Mouse (Mus musculus) forebrain, embryonic 12.5 days (tissue): ENCODE measurements around the gene Cog4. TPM values are rescaled to one million over a fixed set of nuclear protein-coding genes. Genes with fewer than 3 reads are reported as not detected.
"Not testable (repeated sequence)": the region's sequence is repeated elsewhere in the genome, so short reads cannot be mapped to it uniquely, and the experiment has no call there.

ENCODE experiments used
- ATAC-seq: fragments of 200-750 bp; cut with Nextera tagmentation; 2 replicates; pipeline ENCODE4 v1.8.0; 2017; ENCODE audit warnings: moderate TSS enrichment; ENCODE audit not compliant: low FRiP score
- H3K27ac ChIP-seq: fragments of 300-500 bp; sonication (generic); 2 replicates; pipeline ENCODE4 v1.5.1; 2016; ENCODE audit warnings: mild to moderate bottlenecking
- H3K27me3 ChIP-seq: fragments of 300-500 bp; sonication (generic); 2 replicates; pipeline ENCODE4 v1.6.1; 2016; ENCODE audit warnings: mild to moderate bottlenecking
- H3K36me3 ChIP-seq: fragments of 300-500 bp; sonication (generic); replicated peaks from 2 replicates; pipeline ENCODE4 v1.6.1; 2016; ENCODE audit warnings: mild to moderate bottlenecking
- H3K4me1 ChIP-seq: fragments of 300-500 bp; sonication (generic); 2 replicates; pipeline ENCODE4 v1.6.1; 2016
- H3K4me2 ChIP-seq: fragments of 300-500 bp; sonication (generic); 2 replicates; pipeline ENCODE4 v1.6.1; 2016; ENCODE audit warnings: mild to moderate bottlenecking, moderate library complexity
- H3K4me3 ChIP-seq: fragments of 300-500 bp; sonication (generic); replicated peaks from 2 replicates; pipeline ENCODE4 v1.5.1; 2016; ENCODE audit warnings: mild to moderate bottlenecking
- H3K9ac ChIP-seq: fragments of 300-500 bp; sonication (generic); 2 replicates; pipeline ENCODE4 v1.6.1; 2016; ENCODE audit warnings: mild to moderate bottlenecking
- H3K9me3 ChIP-seq: fragments of 300-500 bp; sonication (generic); 2 replicates; pipeline ENCODE4 v1.6.1; 2016
- WGBS: fragments of 180-500 bp; shearing (Covaris S2); methylation state at CpG from one replicate; pipeline ENCODE4 v1.1.7; 2016; 5-methylcytosine and 5-hydroxymethylcytosine counted together
- polyA plus RNA-seq: library from polyadenylated mRNA; unstranded; fragments of >200 nt; fragmentation: Nextera tagmentation; extraction: Ambion mirVana; gene quantifications from 2 replicates; pipeline ENCODE4 v1.2.1, GENCODE M21; 2016

Gene Cog4
- polyA plus RNA-seq, 1 experiment from 2014 or later: 73.6 TPM

GRCm38 (mm10) chr8:110920773-110921277, 74.4 kb downstream of the Cog4 start:
- H3K36me3 ChIP-seq: 0 out of 2 replicates have a peak, but pooled peaks cover 4% of the 10 kb centered on the region
- ATAC-seq: no peak
- WGBS: 34% methylated on average over 3 of the region's 3 CpGs
- peak overlapping the region; percentile 85 for H3K4me2 ChIP-seq
- H3K4me3 ChIP-seq: peak overlapping the region; percentile 85
- H3K9ac ChIP-seq: peak overlapping the region; percentile 93
- H3K9me3 ChIP-seq: no peaks in the 10 kb centered on the region
- H3K27me3 ChIP-seq: no peaks in the 10 kb centered on the region
- H3K27ac ChIP-seq: peak overlapping the region; percentile 71; the same call in 1 of the 2 replicates
- H3K4me1 ChIP-seq: peaks cover 22% of the 10 kb centered on the region

- ATAC-seq: no peak
- peaks cover 24% of the 10 kb centered on the region for H3K4me1 ChIP-seq
- no peak overlapping the region for H3K27ac ChIP-seq
- H3K27me3 ChIP-seq: no peaks in the 10 kb centered on the region
- no peaks in the 10 kb centered on the region for H3K9me3 ChIP-seq
- peak overlapping the region; percentile 85 for H3K4me3 ChIP-seq
- peak overlapping the region; percentile 85 for H3K4me2 ChIP-seq
- WGBS: 42% methylated on average over 7 of the region's 7 CpGs
- H3K36me3 ChIP-seq: 0 out of 2 replicates have a peak, but pooled peaks cover 4% of the 10 kb centered on the region
- no peak overlapping the region; the same call in 1 of the 2 replicates for H3K9ac ChIP-seq
Measured at GRCm38 (mm10) chr8:110921492-110922230, 75.3 kb downstream of the Cog4 start.

- Histone ChIP-seq H3K36me3 (0 out of 2 replicates have a peak, but pooled peaks cover 4% of the 10 kb centered on the region), H3K4me1 (peaks cover 19% of the 10 kb centered on the region), H3K9ac (no peak overlapping the region), H3K9me3 (no peaks in the 10 kb centered on the region), H3K4me3 (no peak overlapping the region), H3K27me3 (no peaks in the 10 kb centered on the region), H3K4me2 (no peak overlapping the region), H3K27ac (no peak overlapping the region)
- WGBS: 89% methylated on average over 8 of the region's 8 CpGs
- no peak for ATAC-seq
Measured at GRCm38 (mm10) chr8:110925691-110926140, 79.3 kb downstream of the Cog4 start.

GRCm38 (mm10) chr8:110926690-110927089, 80.3 kb downstream of the Cog4 start:
- no peak for ATAC-seq
- Histone ChIP-seq H3K27me3 (no peaks in the 10 kb centered on the region), H3K4me2 (no peak overlapping the region), H3K4me1 (peaks cover 9% of the 10 kb centered on the region), H3K9me3 (no peaks in the 10 kb centered on the region), H3K27ac (no peak overlapping the region), H3K36me3 (0 out of 2 replicates have a peak, but pooled peaks cover 8% of the 10 kb centered on the region), H3K9ac (no peak overlapping the region), H3K4me3 (no peak overlapping the region)
- 59% methylated on average over 5 of the region's 5 CpGs for whole genome bisulfite sequencing

GRCm38 (mm10) chr8:110928435-110928834, 82.0 kb downstream of the Cog4 start:
- no peaks in the 10 kb centered on the region for H3K9me3 ChIP-seq
- H3K9ac ChIP-seq: no peak overlapping the region
- 0 out of 2 replicates have a peak, but pooled peaks cover 4% of the 10 kb centered on the region for H3K36me3 ChIP-seq
- no peak for ATAC-seq
- H3K4me2 ChIP-seq: no peak overlapping the region
- no peaks in the 10 kb centered on the region for H3K27me3 ChIP-seq
- no peak overlapping the region for H3K27ac ChIP-seq
- H3K4me1 ChIP-seq: peaks cover 5% of the 10 kb centered on the region; the same call in 1 of the 2 replicates
- WGBS: 89% methylated on average over 7 of the region's 7 CpGs
- H3K4me3 ChIP-seq: no peak overlapping the region

GRCm38 (mm10) chr8:110929066-110929465, 82.7 kb downstream of the Cog4 start:
- no peak for ATAC-seq
- no peak overlapping the region for H3K4me2 ChIP-seq
- H3K27ac ChIP-seq: no peak overlapping the region
- WGBS: 67% methylated on average over 5 of the region's 5 CpGs
- H3K4me3 ChIP-seq: no peak overlapping the region
- no peaks in the 10 kb centered on the region for H3K9me3 ChIP-seq
- H3K4me1 ChIP-seq: peaks cover 5% of the 10 kb centered on the region; the same call in 1 of the 2 replicates
- 0 out of 2 replicates have a peak, but pooled peaks cover 4% of the 10 kb centered on the region for H3K36me3 ChIP-seq
- no peak overlapping the region for H3K9ac ChIP-seq
- H3K27me3 ChIP-seq: no peaks in the 10 kb centered on the region

- not testable (repeated sequence) for H3K4me3 ChIP-seq, H3K4me1 ChIP-seq, ATAC-seq, H3K9ac ChIP-seq, H3K27me3 ChIP-seq, H3K9me3 ChIP-seq, H3K36me3 ChIP-seq, H3K4me2 ChIP-seq, H3K27ac ChIP-seq
- WGBS: 91% methylated on average over 8 of the region's 8 CpGs
Measured at GRCm38 (mm10) chr8:110929672-110930071, 83.3 kb downstream of the Cog4 start.

GRCm38 (mm10) chr8:110931176-110931939, 85.0 kb downstream of the Cog4 start:
- ATAC-seq: no peak
- WGBS: 83% methylated on average over 12 of the region's 12 CpGs
- no peaks in the 10 kb centered on the region for H3K27me3 ChIP-seq
- no peak overlapping the region for H3K4me2 ChIP-seq
- H3K27ac ChIP-seq: no peak overlapping the region
- no peaks in the 10 kb centered on the region for H3K9me3 ChIP-seq
- peaks cover 5% of the 10 kb centered on the region; the same call in 1 of the 2 replicates for H3K4me1 ChIP-seq
- no peak overlapping the region for H3K4me3 ChIP-seq
- H3K36me3 ChIP-seq: 0 out of 2 replicates have a peak, but pooled peaks cover 4% of the 10 kb centered on the region
- no peak overlapping the region for H3K9ac ChIP-seq

Other genes starting within 250 kb of the Cog4 start
- 27.0 and 29.4 TPM in 2 replicates for gene Vac14, start 228.0 kb upstream of the Cog4 start, polyA plus RNA-seq
- gene Mtss1l, start 125.1 kb upstream of the Cog4 start, polyA plus RNA-seq: 8.9 and 10.0 TPM in 2 replicates
- 0.26 and 0.63 TPM in 2 replicates for gene Il34, start 40.7 kb upstream of the Cog4 start, polyA plus RNA-seq
- 187 and 189 TPM in 2 replicates for gene Sf3b3, start 187 bp downstream of the Cog4 start, polyA plus RNA-seq
- gene Fuk, start 55.9 kb downstream of the Cog4 start, polyA plus RNA-seq: 13.2 and 14.4 TPM in 2 replicates
- 26.2 and 27.2 TPM in 2 replicates for gene St3gal2, start 73.3 kb downstream of the Cog4 start, polyA plus RNA-seq
- gene Ddx19a, start 151.2 kb downstream of the Cog4 start, polyA plus RNA-seq: 18.8 and 20.7 TPM in 2 replicates
- gene Ddx19b, start 185.2 kb downstream of the Cog4 start, polyA plus RNA-seq: 10.5 and 12.0 TPM in 2 replicates
- 84.6 and 86.4 TPM in 2 replicates for gene Aars, start 186.5 kb downstream of the Cog4 start, polyA plus RNA-seq
- gene Exosc6, start 209.7 kb downstream of the Cog4 start, polyA plus RNA-seq: 1.5 TPM in 1 of 2 replicates, not detected in the other
- gene Clec18a, start 245.8 kb downstream of the Cog4 start, polyA plus RNA-seq: 0.43 and 0.63 TPM in 2 replicates
- gene Pdpr, start 248.0 kb downstream of the Cog4 start, polyA plus RNA-seq: 14.4 TPM in 2 replicates